Mouse (Mus musculus) heart, adult 11 months (tissue): ENCODE data around the gene Matn4.

Experiments
- DNase-seq: peaks from one replicate; pipeline ENCODE4 v3.0.0; 2022

Gene Matn4

GRCm38 (mm10) chr2:164407708-164408107, 2.7 kb upstream of the Matn4 start:
- DNase-seq: peak; percentile 92

GRCm38 (mm10) chr2:164405519-164405918, 559 bp upstream of the Matn4 start:
- DNase-seq: no peak

- DNase-seq: peak; percentile 93
Observed at GRCm38 (mm10) chr2:164404082-164404990, 624 bp downstream of the Matn4 start.

GRCm38 (mm10) chr2:164403396-164404081, 1.4 kb downstream of the Matn4 start:
- no peak for DNase-seq

GRCm38 (mm10) chr2:164402906-164403305, 2.1 kb downstream of the Matn4 start, which contains the start of gene Rbpjl:
TSS of gene Rbpjl (plus strand) at chr2:164403141.
- DNase-seq: peak; percentile 93

GRCm38 (mm10) chr2:164396911-164397310, 8.0 kb downstream of the Matn4 start:
- DNase-seq: no peak

- no peak for DNase-seq
Observed at GRCm38 (mm10) chr2:164396076-164396475, 8.9 kb downstream of the Matn4 start.

GRCm38 (mm10) chr2:164393126-164393525, 11.8 kb downstream of the Matn4 start:
- no peak for DNase-seq

GRCm38 (mm10) chr2:164389499-164389898, 15.5 kb downstream of the Matn4 start:
- DNase-seq: peak; percentile 91

- DNase-seq: no peak
Observed at GRCm38 (mm10) chr2:164389020-164389419, 15.9 kb downstream of the Matn4 start, which contains the start of gene Slpi. TSS of gene Slpi (minus strand) at chr2:164389095.

- DNase-seq: no peak
Observed at GRCm38 (mm10) chr2:164386953-164387352, 18.0 kb downstream of the Matn4 start.

- DNase-seq: peak; percentile 85
Observed at GRCm38 (mm10) chr2:164385927-164386763, 18.8 kb downstream of the Matn4 start.

GRCm38 (mm10) chr2:164383656-164384399, 21.1 kb downstream of the Matn4 start:
- DNase-seq: peak; percentile 62

- peak; percentile 46 for DNase-seq
Observed at GRCm38 (mm10) chr2:164382971-164383370, 22.0 kb downstream of the Matn4 start.

- DNase-seq: peak; percentile 74
Observed at GRCm38 (mm10) chr2:164381726-164382125, 23.2 kb downstream of the Matn4 start.

GRCm38 (mm10) chr2:164377478-164378426, 27.2 kb downstream of the Matn4 start:
- DNase-seq: peak; percentile 68

- peak; percentile 74 for DNase-seq
Observed at GRCm38 (mm10) chr2:164373187-164373586, 31.8 kb downstream of the Matn4 start.

- no peak for DNase-seq
Observed at GRCm38 (mm10) chr2:164372408-164373053, 32.4 kb downstream of the Matn4 start.

GRCm38 (mm10) chr2:164371371-164371770, 33.6 kb downstream of the Matn4 start:
- DNase-seq: peak; percentile 23

- DNase-seq: no peak
Observed at GRCm38 (mm10) chr2:164368620-164369105, 36.3 kb downstream of the Matn4 start.
